Mouse (Mus musculus) myocyte (in vitro differentiated cells): ENCODE measurements around the gene Slc2a6.

Source experiments
- MYOG ChIP-seq, 3 experiments: IDR thresholded peaks; one replicate each; pipeline ENCODE4 v1.6.1; 2011; ENCODE audit warnings: control low read depth in 2 of 3, low read depth in 2 of 3, mild to moderate bottlenecking in 2 of 3; ENCODE audit not compliant: insufficient read length in 2 of 3, control insufficient read depth in 1 of 3, insufficient read depth in 1 of 3
- POLR2A ChIP-seq: IDR thresholded peaks from one replicate; pipeline ENCODE4 v1.6.1; 2011; ENCODE audit warnings: low read depth, mild to moderate bottlenecking, control low read depth, moderate library complexity; ENCODE audit not compliant: insufficient read length

DNA sequence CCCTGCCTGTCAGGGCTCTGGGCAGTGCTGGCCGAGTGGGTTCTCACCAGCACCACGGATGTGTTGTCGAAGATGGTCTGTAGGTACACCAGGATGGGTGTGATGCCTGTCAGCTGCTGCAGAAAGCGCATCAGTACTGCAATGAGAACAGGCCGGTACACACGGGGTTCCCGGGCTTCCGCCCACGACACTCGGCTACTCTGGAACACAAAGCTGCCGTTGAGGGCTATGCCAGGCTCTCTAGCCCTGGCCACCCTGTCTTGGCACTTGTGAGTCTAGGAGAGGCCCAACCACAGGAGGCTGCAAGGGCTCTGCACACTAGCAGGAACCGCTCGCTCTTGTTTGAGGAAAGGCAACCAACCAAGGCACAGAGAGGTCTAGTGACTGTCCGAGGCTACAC is 3.7 kb downstream of the Slc2a6 start:
- TF ChIP-seq POLR2A (no peak), MYOG (IDR thresholded peaks at IDR 0.05; ENCODE audit: control insufficient read depth in 1 of 3, insufficient read depth in 1 of 3, insufficient read length in 2 of 3, low read depth in 2 of 3) (no peak)
